In the genomic region with DNA sequence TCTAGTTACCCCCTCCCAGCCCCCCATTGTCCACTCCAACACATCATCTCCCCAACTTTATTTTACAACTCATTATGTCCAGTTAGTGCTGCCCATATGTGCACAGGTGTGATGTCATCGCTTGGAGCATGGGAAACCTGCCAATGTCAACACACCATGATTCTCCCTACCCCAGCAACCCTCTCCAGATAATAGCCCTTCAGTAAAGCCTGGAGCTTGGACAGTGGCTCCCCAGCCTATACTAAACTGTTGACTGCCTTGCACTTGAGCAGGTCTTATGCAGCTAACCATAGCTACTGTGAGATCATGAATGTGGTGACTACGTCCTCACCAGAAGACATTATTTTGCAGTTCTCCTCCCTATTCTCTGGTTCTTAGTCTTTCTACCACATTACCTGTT, we compare ENCODE assay signal across 29 mouse cellular contexts.
DNase-seq lines count a peak whose midpoint lies in the region; ATAC-seq lines count a peak whose summit lies in the region.
"Had no signal": no experiment of that assay in that cellular context is flagged by ENCODE, and none has a peak within 500 bp of the region (broad histone marks: within the 10 kb centered on the region; RNA-seq: fewer than 3 reads in every experiment).

No protein-coding gene starts in this region.

- no peaks in the 10 kb centered on the region for H3K27me3 ChIP-seq in heart, embryonic 15.5 days
- no peaks in the 10 kb centered on the region for H3K27me3 ChIP-seq in lung, embryonic 16.5 days (ENCODE audit: control insufficient read depth, insufficient read depth, low read depth, low read length)
- no peaks in the 10 kb centered on the region for H3K27me3 ChIP-seq in midbrain, embryonic 11.5 days (ENCODE audit: control insufficient read depth, insufficient read depth, low read length)
- H3K27me3 ChIP-seq in midbrain, embryonic 15.5 days (replicated peaks): no peaks in the 10 kb centered on the region
- H3K27me3 ChIP-seq in kidney, embryonic 15.5 days: no peaks in the 10 kb centered on the region
- H3K27me3 ChIP-seq: CH12.LX; forebrain, embryonic 13.5 days; hindbrain, embryonic 13.5 days had no signal

- H3K36me3 ChIP-seq in heart, embryonic 15.5 days: no peaks in the 10 kb centered on the region
- no peaks in the 10 kb centered on the region for H3K36me3 ChIP-seq in lung, embryonic 16.5 days (ENCODE audit: control insufficient read depth, insufficient read depth, low read length)
- H3K36me3 ChIP-seq in midbrain, embryonic 11.5 days (ENCODE audit: control insufficient read depth, insufficient read depth, low read length): no peaks in the 10 kb centered on the region
- H3K36me3 ChIP-seq in midbrain, embryonic 15.5 days (replicated peaks): no peaks in the 10 kb centered on the region
- no peaks in the 10 kb centered on the region for H3K36me3 ChIP-seq in kidney, embryonic 15.5 days
- H3K36me3 ChIP-seq: forebrain, embryonic 10.5 days; G1E; hindbrain, embryonic 10.5 days; hindbrain, embryonic 13.5 days had no signal

- ATAC-seq in heart, embryonic 15.5 days (replicated peaks; ENCODE audit: insufficient number of reproducible peaks, insufficient read depth, low FRiP score, low read depth): 0 out of 2 replicates have a peak, but pooled peaks have one; percentile 35
- ATAC-seq in lung, embryonic 16.5 days (ENCODE audit: low read depth): peak; percentile 74; the same call in 1 of the 2 replicates
- ATAC-seq in midbrain, embryonic 11.5 days (ENCODE audit: low FRiP score): no peak
- no peak for ATAC-seq in midbrain, embryonic 15.5 days (replicated peaks)
- ATAC-seq in kidney, embryonic 15.5 days (replicated peaks; ENCODE audit: low FRiP score): no peak
- ATAC-seq: activated CD4-positive, CD25-positive, alpha-beta regulatory T cell, adult 4 months; forebrain, embryonic 13.5 days; forebrain, embryonic 16.5 days; hindbrain, embryonic 16.5 days had no signal

- H3K27ac ChIP-seq in heart, embryonic 15.5 days: no peak overlapping the region
- no peak overlapping the region for H3K27ac ChIP-seq in lung, embryonic 16.5 days (ENCODE audit: low read length)
- no peak overlapping the region for H3K27ac ChIP-seq in midbrain, embryonic 11.5 days (ENCODE audit: low read depth, low read length)
- H3K27ac ChIP-seq in midbrain, embryonic 15.5 days: no peak overlapping the region
- H3K27ac ChIP-seq in kidney, embryonic 15.5 days: no peak overlapping the region
- H3K27ac ChIP-seq: forebrain, embryonic 10.5 days; forebrain, embryonic 13.5 days; heart, adult 2 months; hindbrain, embryonic 10.5 days; hindbrain, embryonic 13.5 days had no signal

- no peak overlapping the region for H3K4me2 ChIP-seq in heart, embryonic 15.5 days
- no peak overlapping the region for H3K4me2 ChIP-seq in lung, embryonic 16.5 days (ENCODE audit: low read depth, low read length)
- no peak overlapping the region for H3K4me2 ChIP-seq in midbrain, embryonic 11.5 days
- H3K4me2 ChIP-seq in midbrain, embryonic 15.5 days: no peak overlapping the region
- H3K4me2 ChIP-seq in kidney, embryonic 15.5 days: no peak overlapping the region
- H3K4me2 ChIP-seq: forebrain, embryonic 13.5 days; heart, embryonic 11.5 days; hindbrain, embryonic 13.5 days had no signal

- no peak overlapping the region for H3K9ac ChIP-seq in heart, embryonic 15.5 days
- no peak overlapping the region for H3K9ac ChIP-seq in lung, embryonic 16.5 days (ENCODE audit: low read length)
- no peak overlapping the region for H3K9ac ChIP-seq in midbrain, embryonic 11.5 days (ENCODE audit: low read length)
- H3K9ac ChIP-seq in midbrain, embryonic 15.5 days: no peak overlapping the region
- no peak overlapping the region for H3K9ac ChIP-seq in kidney, embryonic 15.5 days
- H3K9ac ChIP-seq: forebrain, embryonic 13.5 days; hindbrain, embryonic 13.5 days had no signal

- H3K4me1 ChIP-seq in heart, embryonic 15.5 days (replicated peaks): no peaks in the 10 kb centered on the region
- no peaks in the 10 kb centered on the region for H3K4me1 ChIP-seq in lung, embryonic 16.5 days (replicated peaks; ENCODE audit: control insufficient read depth, insufficient read depth, low read length)
- no peaks in the 10 kb centered on the region for H3K4me1 ChIP-seq in midbrain, embryonic 11.5 days (ENCODE audit: control insufficient read depth, insufficient read depth, low read length)
- no peaks in the 10 kb centered on the region for H3K4me1 ChIP-seq in midbrain, embryonic 15.5 days
- H3K4me1 ChIP-seq in kidney, embryonic 15.5 days: no peaks in the 10 kb centered on the region
- H3K4me1 ChIP-seq: forebrain, embryonic 10.5 days; forebrain, embryonic 13.5 days; hindbrain, embryonic 10.5 days; hindbrain, embryonic 13.5 days had no signal

- H3K4me3 ChIP-seq in heart, embryonic 15.5 days: no peak overlapping the region
- no peak overlapping the region for H3K4me3 ChIP-seq in lung, embryonic 16.5 days (ENCODE audit: low read length)
- H3K4me3 ChIP-seq in midbrain, embryonic 11.5 days (ENCODE audit: low read depth, low read length): no peak overlapping the region
- H3K4me3 ChIP-seq in midbrain, embryonic 15.5 days: no peak overlapping the region
- no peak overlapping the region for H3K4me3 ChIP-seq in kidney, embryonic 15.5 days (replicated peaks)
- H3K4me3 ChIP-seq: forebrain, embryonic 10.5 days; forebrain, embryonic 13.5 days; heart, adult 2 months; hindbrain, embryonic 10.5 days; hindbrain, embryonic 13.5 days had no signal

- no peak for DNase-seq in heart, adult 8-10 months (ENCODE audit: low spot score)
- no peak for DNase-seq in lung, postnatal 14 days
- DNase-seq in midbrain, embryonic 11.5 days (ENCODE audit: low spot score, missing footprints): peak; percentile 39
- no peak for DNase-seq in adrenal gland, adult (ENCODE audit: inconsistent age in 2 of 2, low spot score in 1 of 2)
- DNase-seq: adrenal gland, postnatal 10 days; adrenal gland, postnatal 36 days; B cell, adult 2 months; cerebellum, adult 18-20 months; cerebellum, adult 9-10 months; cerebellum, postnatal 14 days; gastrocnemius, postnatal 10 days; gastrocnemius, postnatal 36 days; heart, adult 2 months; heart, postnatal 10 days; heart, postnatal 36 days had no signal

- no peaks in the 10 kb centered on the region for H3K9me3 ChIP-seq in heart, embryonic 15.5 days (replicated peaks)
- 0 out of 2 replicates have a peak, but pooled peaks cover 2% of the 10 kb centered on the region for H3K9me3 ChIP-seq in lung, embryonic 16.5 days (ENCODE audit: control insufficient read depth, low read length)
- no peaks in the 10 kb centered on the region for H3K9me3 ChIP-seq in midbrain, embryonic 11.5 days (ENCODE audit: control insufficient read depth, low read length)
- no peaks in the 10 kb centered on the region for H3K9me3 ChIP-seq in midbrain, embryonic 15.5 days
- H3K9me3 ChIP-seq in kidney, embryonic 15.5 days (replicated peaks): no peaks in the 10 kb centered on the region
- H3K9me3 ChIP-seq: forebrain, embryonic 10.5 days; forebrain, embryonic 13.5 days; hindbrain, embryonic 10.5 days; hindbrain, embryonic 13.5 days had no signal

- WGBS in heart, embryonic 15.5 days: 74% methylated on average over 2 of the region's 2 CpGs
- 57% methylated on average over 2 of the region's 2 CpGs for WGBS in lung, embryonic 16.5 days
- 86% methylated on average over 2 of the region's 2 CpGs for WGBS in midbrain, embryonic 11.5 days
- WGBS in midbrain, embryonic 15.5 days: 94% methylated on average over 2 of the region's 2 CpGs
- WGBS in kidney, embryonic 15.5 days: 86% methylated on average over 2 of the region's 2 CpGs

Comparison
In these comparisons a context has a peak if more than half of its experiments do, and no peak if none do; other contexts are left out.
1. ATAC-seq: peak in heart, embryonic 15.5 days (single experiment) and lung, embryonic 16.5 days (single experiment); none in midbrain, embryonic 11.5 days (single experiment), midbrain, embryonic 15.5 days (single experiment) and kidney, embryonic 15.5 days (single experiment).